Mouse (Mus musculus): Measurements from ENCODE around the gene Zfp512b. TPM values are rescaled to one million over a fixed set of nuclear protein-coding genes. Genes with fewer than 3 reads are reported as not detected.
A peak's percentile ranks its signal among the peaks of the same experiment; 100 is the strongest.

Gene Zfp512b
- 22.2 and 23.4 TPM in 2 replicates for polyA plus RNA-seq (2016; fragmentation: Nextera tagmentation; extraction: Ambion mirVana)

DNA sequence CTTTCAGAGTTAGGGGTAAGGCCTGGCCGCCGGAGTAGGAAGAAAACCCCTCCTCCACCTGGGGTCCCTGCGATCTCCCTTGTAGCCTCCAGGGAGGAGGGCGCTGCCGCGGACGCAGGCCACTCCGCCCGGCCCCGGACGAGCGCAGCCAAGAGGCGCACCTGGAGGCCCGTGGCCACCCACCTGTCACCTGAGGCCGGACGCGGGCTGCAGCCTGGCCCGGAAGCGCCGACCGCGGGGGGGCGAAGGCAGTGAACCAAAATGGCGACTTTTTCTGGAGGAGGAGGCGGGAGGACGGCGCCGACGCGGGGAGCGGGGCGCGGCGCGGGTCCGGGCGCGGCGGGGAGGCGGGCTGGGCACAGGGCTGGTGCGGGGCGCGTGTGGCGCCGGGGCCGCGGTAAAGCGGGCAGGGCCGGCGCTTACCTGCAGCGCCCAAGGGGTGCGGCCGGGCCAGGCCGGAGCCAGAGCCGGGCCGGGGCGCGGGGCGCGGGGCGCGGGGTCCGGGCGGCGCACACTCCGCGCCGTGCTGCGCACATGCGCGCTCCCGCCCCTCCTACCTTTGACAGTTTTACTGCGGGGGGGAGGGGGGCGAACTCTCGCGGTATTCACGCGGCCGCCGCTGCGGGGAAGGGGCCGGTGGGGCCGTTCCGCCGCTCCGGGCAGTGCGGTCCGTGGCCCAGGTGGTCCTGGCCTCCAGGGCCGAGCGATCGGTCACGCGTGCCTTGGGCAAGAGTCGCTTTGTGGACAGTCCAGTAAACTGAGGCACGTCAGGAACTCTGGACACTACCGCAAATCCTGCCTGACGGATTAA lies at the start of gene Zfp512b:
Zfp512b (minus strand) TSS at position 573 of the 811 bp plus-strand sequence.
- H3K27me3 ChIP-seq (replicated peaks), result 0 out of 2 replicates have a peak, but pooled peaks cover 5% of the 10 kb centered on the region
- ATAC-seq, result peak; percentile 59
- H3K9me3 ChIP-seq (replicated peaks), result no peaks in the 10 kb centered on the region
- H3K27ac ChIP-seq, result peak within 1 kb of the TSS; percentile 85
- peak within 1 kb of the TSS; percentile 87 for H3K4me3 ChIP-seq
- peak within 1 kb of the TSS; percentile 87 for H3K9ac ChIP-seq
- peaks cover 32% of the 10 kb centered on the region for H3K36me3 ChIP-seq
- peaks cover 34% of the 10 kb centered on the region for H3K4me1 ChIP-seq
- under 1% methylated on average over 92 of the region's 97 CpGs for WGBS (ENCODE audit: insufficient replicate concordance)
- peak within 1 kb of the TSS; percentile 98 for H3K4me2 ChIP-seq

DNA sequence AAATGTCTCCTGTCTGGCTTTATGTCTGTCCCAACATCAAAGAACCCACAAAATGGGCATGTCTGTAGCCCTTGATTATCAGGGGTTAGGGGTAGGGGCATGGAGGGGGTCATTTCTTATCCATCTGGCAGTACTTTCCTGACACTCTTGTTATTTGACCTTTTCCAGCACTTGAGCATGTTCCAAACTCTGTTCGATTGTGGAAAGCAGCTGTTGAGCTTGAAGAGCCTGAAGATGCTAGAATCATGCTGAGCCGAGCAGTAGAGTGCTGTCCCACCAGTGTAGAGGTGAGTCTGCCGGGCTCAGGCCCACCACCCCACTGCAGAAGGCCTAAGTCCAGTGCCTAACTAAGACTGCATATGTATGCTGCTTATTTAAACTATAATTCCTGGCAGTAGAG lies 43.3 kb upstream of the Zfp512b start:
- no peak for ATAC-seq
- WGBS (ENCODE audit: insufficient replicate concordance), result 83% methylated on average over 3 of the region's 3 CpGs
- Histone ChIP-seq H3K4me2 (no peak overlapping the region), H3K4me3 (no peak overlapping the region), H3K27me3 (replicated peaks) (no peaks in the 10 kb centered on the region), H3K27ac (no peak overlapping the region), H3K9ac (no peak overlapping the region), H3K36me3 (peaks cover 93% of the 10 kb centered on the region), H3K9me3 (replicated peaks) (no peaks in the 10 kb centered on the region), H3K4me1 (no peaks in the 10 kb centered on the region)

DNA sequence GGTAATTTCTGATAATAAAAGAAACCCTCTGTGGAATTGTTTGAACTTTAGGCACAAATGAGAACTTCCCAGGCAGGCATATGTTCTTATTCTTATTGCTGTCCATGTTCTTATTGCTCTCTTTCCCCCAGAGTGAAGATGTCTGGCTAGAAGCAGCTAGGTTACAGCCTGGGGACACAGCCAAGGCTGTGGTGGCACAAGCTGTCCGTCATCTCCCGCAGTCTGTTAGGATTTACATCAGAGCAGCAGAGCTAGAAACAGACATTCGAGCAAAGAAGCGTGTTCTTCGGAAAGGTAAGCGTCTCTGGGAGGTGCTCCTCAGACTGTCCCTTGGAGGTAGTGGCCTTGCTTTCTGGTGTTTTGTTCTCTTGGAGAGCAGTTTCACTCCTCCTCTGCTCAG lies 40.0 kb upstream of the Zfp512b start:
- H3K9me3 ChIP-seq (replicated peaks), result no peaks in the 10 kb centered on the region
- no peak overlapping the region for H3K4me2 ChIP-seq
- H3K4me3 ChIP-seq, result no peak overlapping the region
- H3K27me3 ChIP-seq (replicated peaks), result no peaks in the 10 kb centered on the region
- H3K36me3 ChIP-seq, result peaks cover 79% of the 10 kb centered on the region
- 85% methylated on average over 6 of the region's 6 CpGs for WGBS (ENCODE audit: insufficient replicate concordance)
- H3K9ac ChIP-seq, result no peak overlapping the region
- no peak overlapping the region for H3K27ac ChIP-seq
- peaks cover 9% of the 10 kb centered on the region for H3K4me1 ChIP-seq
- ATAC-seq, result no peak

DNA sequence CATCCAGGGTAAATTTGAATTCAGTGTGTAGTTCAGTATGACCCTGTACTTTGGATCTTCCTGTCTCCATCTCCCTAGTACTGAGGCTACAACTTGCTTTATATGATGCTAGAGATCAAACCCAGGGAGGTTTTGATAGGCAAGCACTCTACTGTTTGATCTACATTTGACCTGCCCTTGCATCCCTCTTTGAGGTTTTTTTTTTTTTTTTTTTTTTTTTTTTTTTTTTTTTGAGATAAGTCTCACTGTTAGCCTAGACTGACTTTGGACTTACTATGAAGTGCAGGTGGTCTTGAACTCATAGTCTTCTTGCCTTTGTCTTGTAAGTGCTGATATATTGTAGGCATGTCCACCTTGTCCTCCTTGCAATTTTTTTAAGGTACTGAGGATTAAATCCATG lies 35.9 kb upstream of the Zfp512b start:
- Histone ChIP-seq H3K9me3 (replicated peaks) (no peaks in the 10 kb centered on the region), H3K4me2 (no peak overlapping the region), H3K36me3 (peaks cover 66% of the 10 kb centered on the region), H3K4me1 (peaks cover 18% of the 10 kb centered on the region), H3K27ac (no peak overlapping the region), H3K4me3 (no peak overlapping the region), H3K27me3 (replicated peaks) (no peaks in the 10 kb centered on the region), H3K9ac (no peak overlapping the region)
- ATAC-seq, result no peak

- no peak for ATAC-seq
- Histone ChIP-seq H3K4me3 (no peak overlapping the region), H3K27ac (no peak overlapping the region), H3K4me2 (no peak overlapping the region), H3K4me1 (peaks cover 14% of the 10 kb centered on the region), H3K36me3 (peaks cover 72% of the 10 kb centered on the region), H3K9me3 (replicated peaks) (no peaks in the 10 kb centered on the region), H3K9ac (no peak overlapping the region), H3K27me3 (replicated peaks) (no peaks in the 10 kb centered on the region)
These were observed 30.8 kb upstream of the Zfp512b start for GRCm38 (mm10) chr2:181623401-181623800.

- Histone ChIP-seq H3K9me3 (replicated peaks) (no peaks in the 10 kb centered on the region), H3K27me3 (replicated peaks) (no peaks in the 10 kb centered on the region), H3K27ac (no peak overlapping the region), H3K4me1 (0 out of 2 replicates have a peak, but pooled peaks cover 2% of the 10 kb centered on the region), H3K36me3 (peaks cover 77% of the 10 kb centered on the region), H3K4me2 (no peak overlapping the region), H3K9ac (no peak overlapping the region), H3K4me3 (no peak overlapping the region)
- WGBS (ENCODE audit: insufficient replicate concordance), result 77% methylated on average over 5 of the region's 5 CpGs
- no peak for ATAC-seq
These were observed 26.3 kb upstream of the Zfp512b start for GRCm38 (mm10) chr2:181618761-181619495.

DNA sequence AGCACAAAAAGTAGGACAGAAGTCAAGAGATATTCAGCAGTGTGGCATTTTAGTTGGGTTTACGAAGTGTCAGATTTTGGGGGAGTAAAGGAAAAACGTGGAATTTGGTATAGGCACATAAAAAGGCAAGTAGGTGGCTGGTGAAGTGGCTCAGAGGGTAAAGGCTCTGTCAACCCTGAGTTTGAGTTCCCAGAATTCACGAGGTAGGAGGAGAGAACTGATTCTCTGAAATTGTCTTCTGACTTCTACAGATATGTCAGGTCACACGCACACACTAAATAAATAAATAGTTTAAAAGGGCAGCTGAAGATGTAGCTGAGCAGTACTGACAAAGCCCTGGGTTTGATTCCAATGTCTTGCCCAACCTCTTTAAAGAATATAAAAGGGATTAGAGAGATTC lies 9.8 kb upstream of the Zfp512b start:
- Histone ChIP-seq H3K9ac (peak overlapping the region; percentile 91), H3K36me3 (peaks cover 4% of the 10 kb centered on the region), H3K27me3 (replicated peaks) (peaks cover 29% of the 10 kb centered on the region), H3K4me1 (peaks cover 48% of the 10 kb centered on the region), H3K9me3 (replicated peaks) (no peaks in the 10 kb centered on the region), H3K4me3 (peak overlapping the region; percentile 98), H3K27ac (peak overlapping the region; percentile 85; the same call in 1 of the 2 replicates), H3K4me2 (peak overlapping the region; percentile 84)
- WGBS (ENCODE audit: insufficient replicate concordance), result 50% methylated on average over 4 of the region's 4 CpGs
- no peak for ATAC-seq

DNA sequence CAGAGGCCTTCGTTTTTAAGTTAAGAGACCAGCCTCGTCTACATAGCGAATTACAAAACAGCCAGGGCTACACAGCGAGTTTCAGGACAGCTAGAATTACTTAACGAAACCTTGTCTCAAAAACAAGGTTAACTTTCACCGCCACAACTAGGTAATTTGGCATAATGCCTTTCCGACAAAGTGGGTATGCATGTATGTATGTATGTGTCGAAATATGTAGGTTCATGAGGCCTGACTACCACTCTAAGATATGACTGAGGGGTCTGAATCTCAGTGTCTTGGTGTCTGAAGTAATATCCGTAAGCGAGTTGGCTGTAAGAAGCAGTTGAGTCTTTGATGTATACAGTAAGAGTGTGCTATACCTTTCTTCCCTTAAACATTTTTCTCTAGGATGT lies 9.1 kb upstream of the Zfp512b start:
- Histone ChIP-seq H3K27ac (peak overlapping the region; percentile 85), H3K4me2 (peak overlapping the region; percentile 84), H3K36me3 (peaks cover 4% of the 10 kb centered on the region), H3K9me3 (replicated peaks) (no peaks in the 10 kb centered on the region), H3K4me3 (peak overlapping the region; percentile 98), H3K4me1 (peaks cover 48% of the 10 kb centered on the region), H3K9ac (peak overlapping the region; percentile 91), H3K27me3 (replicated peaks) (peaks cover 33% of the 10 kb centered on the region)
- 23% methylated on average over 10 of the region's 10 CpGs for WGBS (ENCODE audit: insufficient replicate concordance)
- no peak for ATAC-seq

- Histone ChIP-seq H3K4me1 (peaks cover 48% of the 10 kb centered on the region), H3K9ac (peak overlapping the region; percentile 91), H3K4me3 (peak overlapping the region; percentile 98), H3K27ac (peak overlapping the region; percentile 85), H3K27me3 (replicated peaks) (peaks cover 33% of the 10 kb centered on the region), H3K9me3 (replicated peaks) (no peaks in the 10 kb centered on the region), H3K4me2 (peak overlapping the region; percentile 84), H3K36me3 (peaks cover 4% of the 10 kb centered on the region)
- ATAC-seq, result peak; percentile 96
- 2% methylated on average over 57 of the region's 57 CpGs for WGBS (ENCODE audit: insufficient replicate concordance)
These were observed 8.5 kb upstream of the Zfp512b start for GRCm38 (mm10) chr2:181600828-181601750.

- peak overlapping the region; percentile 85; the same call in 1 of the 2 replicates for H3K27ac ChIP-seq
- peaks cover 48% of the 10 kb centered on the region for H3K4me1 ChIP-seq
- 66% methylated on average over 6 of the region's 6 CpGs for WGBS (ENCODE audit: insufficient replicate concordance)
- no peak for ATAC-seq
- H3K4me2 ChIP-seq, result peak overlapping the region; percentile 84
- peak overlapping the region; percentile 98 for H3K4me3 ChIP-seq
- H3K27me3 ChIP-seq (replicated peaks), result peaks cover 33% of the 10 kb centered on the region
- H3K36me3 ChIP-seq, result no peaks in the 10 kb centered on the region
- H3K9ac ChIP-seq, result peak overlapping the region; percentile 91
- no peaks in the 10 kb centered on the region for H3K9me3 ChIP-seq (replicated peaks)
These were observed 7.7 kb upstream of the Zfp512b start for GRCm38 (mm10) chr2:181600226-181600758.
